Mouse (Mus musculus) ovary, postnatal 36 days (tissue): ENCODE results near the gene Nol9.

Experiments used
- DNase-seq: peaks from one replicate; pipeline ENCODE4 v3.0.0; 2022; ENCODE audit warnings: low spot score, mixed read lengths

The Nol9 gene

DNA sequence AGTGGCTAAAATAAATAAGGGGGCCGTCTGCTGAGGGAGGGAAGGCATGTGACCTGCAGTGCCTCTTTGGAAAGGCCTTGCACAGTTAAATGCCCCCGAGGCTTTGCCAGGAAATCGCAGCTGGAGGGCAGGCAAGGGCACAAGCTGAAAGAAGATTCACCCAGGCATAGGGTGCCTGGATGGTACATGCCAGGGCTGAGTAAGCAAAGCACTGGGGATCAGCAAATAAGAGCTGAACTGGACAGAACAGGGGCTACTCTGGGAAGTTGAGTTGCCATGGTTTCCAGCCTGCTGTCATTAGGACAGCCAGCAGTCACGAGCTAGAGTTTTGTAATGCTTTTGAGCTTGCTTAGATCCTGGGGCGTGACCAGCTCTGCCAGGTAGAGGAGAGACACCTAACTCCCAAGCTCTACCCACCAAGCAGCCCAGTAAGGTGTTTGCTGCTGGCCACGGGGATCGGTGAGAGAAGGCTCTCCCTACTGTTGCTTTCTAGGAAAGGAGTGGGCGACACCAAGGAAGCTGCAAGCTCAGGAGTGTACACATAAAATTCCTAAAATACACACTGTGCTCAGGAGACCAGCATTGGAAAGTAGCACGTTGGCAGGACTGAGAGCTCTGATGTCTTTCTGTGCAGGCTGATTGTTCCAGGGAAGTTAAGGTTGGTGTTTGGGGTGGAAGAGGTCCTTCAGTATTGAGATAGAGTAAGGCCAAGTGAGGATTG, 23.4 kb downstream of the Nol9 start:
- no peak for DNase-seq

DNA sequence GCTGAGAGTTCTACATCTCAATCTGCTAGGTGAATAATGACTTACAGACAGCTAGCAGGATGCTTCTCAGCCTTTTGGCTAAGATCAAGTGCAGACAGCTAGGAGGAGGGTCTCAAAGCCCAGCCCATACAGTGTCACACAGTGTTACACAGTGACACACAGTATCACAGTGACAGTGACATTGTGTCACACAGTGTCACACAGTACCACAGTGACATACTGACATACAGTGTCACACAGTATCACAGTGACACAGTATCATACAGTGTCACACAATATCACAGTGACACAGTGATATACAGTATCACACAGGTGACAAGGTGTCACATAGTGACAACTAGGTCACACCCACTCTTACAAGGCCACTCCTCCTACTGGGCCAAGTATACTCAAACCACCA, 28.2 kb downstream of the Nol9 start:
- DNase-seq, result no peak

DNA sequence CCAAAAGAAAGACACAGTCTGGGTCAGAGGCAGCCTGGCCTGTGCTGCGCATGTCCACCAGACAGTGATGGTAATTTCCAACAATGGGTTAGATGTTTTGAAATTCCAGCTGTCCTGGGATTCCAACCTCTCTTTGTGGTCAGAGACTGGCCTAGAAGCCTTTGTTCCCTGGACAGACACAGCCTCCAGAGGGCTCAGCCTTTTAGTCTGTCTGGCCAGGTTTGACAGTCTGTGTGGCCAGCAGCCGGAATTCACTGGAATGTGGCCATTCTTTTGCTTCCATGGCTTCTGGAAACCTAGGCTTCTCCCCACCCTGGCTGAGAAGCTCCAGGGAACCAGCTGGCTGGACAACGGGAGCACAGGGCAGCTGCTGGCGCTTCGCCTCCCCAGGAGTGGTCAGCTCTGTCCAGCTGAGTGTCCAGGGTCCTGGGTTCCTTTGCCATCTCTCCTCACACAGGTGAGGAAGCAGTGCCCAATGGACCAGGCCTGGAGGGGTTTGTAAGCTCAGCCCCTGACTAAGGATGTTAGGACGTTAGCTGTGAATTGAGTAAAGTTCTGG, 29.1 kb downstream of the Nol9 start:
- no peak for DNase-seq

DNA sequence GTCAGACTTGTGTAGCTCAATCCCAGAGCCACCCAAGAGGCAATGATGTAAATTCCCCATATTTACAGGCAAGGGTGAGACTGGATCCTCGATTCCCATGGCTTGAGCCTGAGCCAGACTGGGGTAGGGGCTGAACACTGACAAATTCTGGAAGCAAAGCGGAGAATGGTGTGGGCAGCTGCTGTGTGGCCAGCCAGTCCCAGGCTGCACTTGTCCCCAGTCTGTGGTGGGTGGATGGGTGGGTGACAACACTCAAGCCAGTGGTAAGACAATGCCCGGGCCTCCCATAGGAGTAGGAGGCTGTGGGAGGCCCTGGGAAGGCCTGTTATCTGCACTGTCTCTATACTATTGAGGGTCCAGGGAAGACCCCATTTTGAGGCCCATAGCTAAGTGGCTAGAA, 30.1 kb downstream of the Nol9 start:
- DNase-seq, result no peak

DNA sequence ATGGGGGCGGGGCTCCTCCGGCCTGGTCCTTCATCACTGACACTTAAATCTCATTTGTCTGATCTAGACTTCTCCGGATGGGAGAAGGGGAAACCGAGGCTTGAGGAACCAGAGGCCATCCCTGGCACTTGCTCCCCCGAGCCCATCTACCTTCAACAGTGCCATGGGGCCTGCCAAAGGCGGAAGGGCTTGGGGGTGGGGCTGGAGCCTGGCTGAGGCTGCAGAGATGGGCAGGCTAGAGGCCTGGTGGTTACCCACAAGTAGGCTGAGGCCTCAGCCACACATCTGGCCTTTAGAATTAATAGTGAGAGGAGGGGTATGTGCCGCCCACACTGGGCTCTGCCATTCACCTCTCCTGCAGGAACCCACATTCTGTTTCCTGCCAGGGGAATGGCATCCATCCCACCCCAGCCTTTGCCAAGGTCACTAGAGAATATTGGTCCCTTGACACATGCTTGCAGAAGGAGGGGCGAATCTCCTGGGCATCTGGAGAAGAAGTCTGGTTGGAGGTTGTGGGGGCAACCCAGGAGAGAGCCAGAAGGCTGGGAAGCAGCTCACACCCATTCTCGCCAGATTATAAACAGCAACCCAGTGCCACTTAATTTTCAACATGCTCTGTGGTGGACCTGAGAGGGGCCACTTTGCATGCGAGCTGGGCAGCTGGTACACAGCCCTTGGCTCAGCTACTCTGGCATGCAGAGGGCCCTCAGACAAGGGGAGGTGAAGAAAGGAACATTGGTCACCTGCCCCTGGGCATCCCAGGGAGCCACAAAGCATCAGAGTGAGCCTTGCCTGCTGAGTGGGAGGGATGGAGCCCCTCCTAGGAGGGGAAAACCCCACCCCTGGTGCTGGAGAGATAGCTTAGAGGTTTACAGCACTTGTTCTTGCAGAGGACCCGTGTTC, 31.6 kb downstream of the Nol9 start:
- no peak for DNase-seq

DNA sequence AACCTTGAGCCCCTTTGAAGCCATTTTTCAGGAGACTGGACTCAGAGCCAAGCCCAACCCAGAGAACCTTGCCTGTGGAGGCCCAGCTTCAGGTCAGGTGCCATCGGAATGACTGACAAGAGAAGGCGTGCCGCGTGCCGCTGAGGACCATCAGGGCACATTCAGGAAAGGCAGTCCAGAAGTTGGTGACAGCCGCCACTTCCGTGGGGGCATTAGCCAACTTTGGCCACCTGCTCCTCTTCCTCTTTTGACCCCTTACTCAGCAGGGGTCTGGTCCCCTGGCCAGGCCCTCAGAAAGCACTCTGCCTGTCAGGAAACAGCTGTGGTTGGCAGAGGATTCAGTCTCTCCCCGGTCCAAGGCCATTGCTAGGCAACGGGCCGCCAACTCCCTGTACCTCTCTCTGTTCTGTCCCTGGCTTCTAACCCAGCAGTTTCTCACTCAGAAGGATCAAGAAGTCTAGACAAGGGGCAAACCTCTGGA, 33.0 kb downstream of the Nol9 start, which contains the start of gene Plekhg5:
Gene Plekhg5 (plus strand): TSS at position 378 of the 481 bp plus-strand sequence.
- peak; percentile 67 for DNase-seq

DNA sequence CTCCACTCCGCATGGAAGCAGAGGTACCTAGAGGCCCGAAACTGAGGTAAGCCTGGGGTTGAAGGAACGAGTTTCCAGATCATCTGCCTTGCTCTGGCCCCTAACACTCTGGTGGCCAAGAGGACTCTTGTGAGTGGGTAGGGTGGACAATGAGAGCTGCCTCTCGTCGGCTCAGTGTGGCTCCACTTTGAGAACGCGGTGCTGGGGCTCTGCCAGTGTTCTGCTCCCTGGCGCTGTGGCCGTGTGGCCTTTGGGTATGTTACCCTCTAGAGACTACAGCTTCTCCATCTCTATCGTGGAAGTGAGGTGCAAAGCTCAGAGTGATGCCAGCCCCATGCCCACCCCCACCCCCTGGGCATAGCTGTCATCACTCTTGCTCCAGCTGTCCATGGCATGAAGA, 33.5 kb downstream of the Nol9 start:
- no peak for DNase-seq

DNA sequence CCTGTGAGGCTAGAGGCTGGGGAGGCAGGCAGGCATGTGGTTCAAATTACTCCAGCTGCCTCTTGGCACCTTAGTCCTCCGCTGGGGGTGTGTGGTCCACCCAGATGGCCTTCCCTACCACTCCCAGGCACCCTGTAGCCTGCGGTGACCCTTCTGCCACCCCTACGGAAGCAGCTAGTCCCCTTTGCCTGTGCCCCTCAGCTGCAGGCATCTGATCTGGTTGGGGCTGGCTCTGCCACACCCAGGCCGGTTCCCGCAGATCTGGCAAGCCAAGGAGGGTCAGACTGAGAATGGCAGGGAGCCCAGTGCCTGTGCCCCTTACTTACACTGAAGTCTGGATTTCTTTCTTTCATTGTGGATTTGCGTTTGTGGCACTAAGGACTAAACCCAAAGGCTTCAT, 34.6 kb downstream of the Nol9 start:
- no peak for DNase-seq

DNA sequence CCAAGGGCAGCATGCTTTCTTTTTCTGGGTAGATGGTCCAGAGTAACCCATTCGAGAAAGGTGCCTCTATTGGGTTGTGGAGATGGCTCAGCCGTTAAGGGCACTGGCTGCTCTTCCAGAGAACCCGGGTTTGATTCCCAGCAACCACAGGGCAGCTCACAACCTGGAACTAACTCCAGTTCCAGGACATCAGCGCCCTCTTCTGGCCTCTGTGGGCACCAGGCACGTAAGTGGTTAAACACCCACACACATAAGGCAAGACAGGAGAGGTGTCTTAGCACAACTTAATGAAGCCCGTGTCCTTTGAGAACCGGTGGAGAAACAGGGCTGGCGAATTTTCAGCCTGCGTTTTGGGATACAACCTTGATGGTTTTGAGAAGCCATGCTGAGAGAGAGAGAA, 35.4 kb downstream of the Nol9 start:
- no peak for DNase-seq

DNA sequence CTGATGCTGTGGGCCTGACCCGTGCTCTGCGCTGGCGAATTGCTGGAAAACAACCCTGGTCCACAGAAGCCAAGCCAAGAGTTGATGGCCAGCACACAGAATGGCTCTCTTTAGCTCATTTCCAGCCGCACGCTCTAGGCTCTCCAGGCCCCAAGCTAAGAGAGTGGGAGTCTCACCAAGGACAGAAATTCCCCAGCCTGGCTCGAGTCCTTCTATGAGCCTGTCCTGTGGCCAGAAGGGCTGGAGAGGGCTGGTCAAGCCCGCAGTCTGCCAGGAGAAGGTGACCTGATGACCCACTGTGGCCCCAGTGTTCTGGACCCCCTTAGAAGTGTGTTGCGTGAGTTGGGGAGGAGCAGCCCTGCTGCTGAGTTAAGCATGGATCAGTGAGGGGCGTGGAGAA, 38.1 kb downstream of the Nol9 start:
- DNase-seq, result no peak

DNA sequence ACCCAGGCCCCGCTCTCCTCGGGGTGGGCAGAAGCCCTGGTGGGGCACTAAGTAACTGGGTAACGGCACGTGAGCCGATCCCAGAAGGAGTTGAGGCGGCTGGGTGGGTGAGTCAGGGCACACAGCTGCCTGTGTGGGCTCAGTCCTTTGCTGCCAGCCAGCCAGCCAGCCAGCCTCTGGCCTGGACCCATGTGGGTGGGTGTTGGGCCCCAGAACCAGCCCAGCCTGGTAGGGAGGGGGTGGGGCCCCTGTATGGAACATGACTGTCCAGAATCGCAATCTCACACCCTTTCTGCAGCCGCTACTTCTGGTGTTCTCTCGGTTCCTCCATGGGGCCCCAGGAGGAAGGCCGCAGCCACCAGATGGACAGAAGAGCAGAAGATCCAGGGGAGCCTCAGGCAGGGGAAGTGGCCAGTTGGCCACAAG, 39.0 kb downstream of the Nol9 start:
- no peak for DNase-seq

DNA sequence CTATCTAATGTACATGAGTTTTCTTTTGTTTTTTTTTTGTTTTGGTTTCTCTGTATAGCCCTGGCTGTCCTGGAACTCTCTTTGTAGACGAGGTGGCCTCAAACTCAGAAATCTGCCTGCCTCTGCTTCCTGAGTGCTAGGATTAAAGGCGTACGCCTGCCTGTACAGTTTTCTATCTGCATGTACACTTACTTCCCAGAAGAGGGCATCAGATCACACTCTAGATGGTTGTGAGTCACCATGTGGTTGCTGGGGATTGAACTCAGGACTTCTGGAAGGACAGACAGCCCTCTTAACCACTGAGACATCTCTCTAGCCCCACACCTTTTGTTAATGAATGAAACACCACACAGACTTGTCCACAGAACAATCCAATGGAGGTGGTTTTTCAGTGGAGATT, 40.1 kb downstream of the Nol9 start:
- DNase-seq, result no peak

DNA sequence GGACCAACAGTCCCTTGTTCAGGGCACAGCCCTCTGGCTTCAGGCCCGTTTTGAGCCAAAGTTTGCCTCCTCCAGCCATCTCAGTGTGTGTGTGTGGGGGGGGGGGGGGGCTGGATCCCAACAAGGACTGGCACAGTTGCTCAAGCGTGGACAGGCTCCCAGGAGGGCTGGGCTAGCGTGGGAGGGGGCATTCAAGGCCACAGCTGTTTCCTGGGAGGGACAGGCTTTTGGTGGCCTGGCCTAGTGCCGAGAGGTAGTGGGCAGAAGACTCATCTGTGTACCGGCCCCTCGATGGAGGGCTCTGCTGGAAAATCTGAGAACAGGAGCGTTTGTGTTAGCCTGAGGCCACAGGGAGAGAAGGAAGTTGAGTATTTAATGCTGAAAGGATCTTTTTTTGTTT, 40.8 kb downstream of the Nol9 start:
- DNase-seq, result no peak

DNA sequence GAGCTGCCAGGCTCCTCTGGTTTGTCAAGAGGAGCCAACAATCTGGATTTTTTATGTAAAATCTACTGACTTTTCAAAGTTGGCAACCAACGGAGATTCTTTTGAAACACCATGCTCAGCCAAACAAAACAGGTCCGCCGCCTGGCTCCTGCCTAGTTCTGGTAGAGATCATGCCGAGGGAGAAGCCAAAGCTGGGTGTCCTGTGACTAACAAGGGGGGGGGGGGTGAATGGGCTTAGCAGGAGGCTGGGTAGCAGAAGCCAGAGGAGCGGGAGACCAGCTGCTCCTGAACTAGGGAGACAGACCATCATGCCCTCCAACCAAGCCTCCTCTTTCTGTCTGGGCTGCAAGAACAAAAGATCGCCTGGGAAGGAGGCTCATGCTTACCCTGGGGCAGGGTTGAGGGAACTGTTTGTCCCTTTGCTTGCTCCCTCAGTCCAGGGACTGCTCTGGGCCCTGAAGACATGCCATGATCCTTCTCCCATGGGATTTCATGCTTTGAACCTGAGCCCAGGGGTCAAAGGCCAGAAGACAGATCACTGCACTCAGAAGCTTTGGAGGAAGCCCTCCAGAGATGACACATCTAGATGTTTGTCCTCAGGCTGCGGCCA, 44.6 kb downstream of the Nol9 start:
- DNase-seq, result no peak

DNA sequence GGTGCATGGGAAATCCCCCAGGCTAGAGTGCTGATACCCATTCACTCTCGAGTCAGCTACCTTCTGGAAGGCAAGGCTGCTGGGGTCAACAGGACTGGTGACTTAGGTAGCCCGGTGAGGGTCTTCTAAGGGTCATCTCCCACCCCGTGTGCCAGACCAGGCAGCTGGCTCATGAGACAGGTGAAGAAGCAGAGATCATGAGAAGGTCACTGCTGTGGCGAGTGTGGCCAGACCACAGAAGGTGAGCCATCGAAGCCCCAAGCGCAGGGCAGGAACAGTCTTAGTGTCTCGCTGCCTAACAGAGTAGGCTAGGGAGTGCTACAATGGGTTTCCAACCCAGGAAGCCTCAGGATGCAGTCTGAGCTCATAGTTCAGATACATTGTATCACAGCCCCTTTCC, 45.5 kb downstream of the Nol9 start:
- no peak for DNase-seq

DNA sequence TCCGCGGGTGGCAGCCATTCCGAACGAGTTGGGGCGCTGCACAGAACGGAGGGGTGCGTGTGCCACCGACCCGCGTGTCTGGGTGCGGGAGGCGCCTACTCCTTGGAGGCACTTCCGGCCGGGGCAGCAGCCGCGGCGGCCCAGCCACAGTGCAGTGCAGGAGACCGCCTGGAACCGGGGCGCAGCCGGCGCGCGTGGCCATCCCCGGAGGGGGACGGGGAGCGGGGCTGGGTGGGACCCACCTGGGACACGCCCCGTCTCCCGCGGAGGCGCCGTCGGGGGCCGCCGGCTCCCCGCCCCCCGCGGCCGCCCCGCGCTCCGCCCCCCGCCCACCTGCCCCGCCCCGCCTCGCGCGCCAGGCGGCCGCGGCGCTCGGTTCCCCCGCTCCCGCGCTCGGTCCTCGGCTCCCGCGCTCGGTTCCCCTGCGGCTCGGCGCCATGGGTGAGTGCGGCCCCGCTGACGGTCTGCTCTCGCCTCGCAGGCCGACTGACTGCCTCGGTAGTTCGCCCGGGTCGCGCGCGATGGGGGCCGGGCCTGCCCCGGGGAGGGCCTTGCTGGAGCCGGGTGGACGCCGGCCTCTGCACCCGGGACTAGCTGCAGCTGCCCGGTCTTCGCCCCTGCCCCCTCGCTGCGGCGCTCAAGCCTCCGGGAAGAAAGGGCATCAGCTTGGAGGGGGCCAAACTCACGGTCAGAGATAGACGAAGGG, 47.5 kb downstream of the Nol9 start:
- peak; percentile 77 for DNase-seq

DNA sequence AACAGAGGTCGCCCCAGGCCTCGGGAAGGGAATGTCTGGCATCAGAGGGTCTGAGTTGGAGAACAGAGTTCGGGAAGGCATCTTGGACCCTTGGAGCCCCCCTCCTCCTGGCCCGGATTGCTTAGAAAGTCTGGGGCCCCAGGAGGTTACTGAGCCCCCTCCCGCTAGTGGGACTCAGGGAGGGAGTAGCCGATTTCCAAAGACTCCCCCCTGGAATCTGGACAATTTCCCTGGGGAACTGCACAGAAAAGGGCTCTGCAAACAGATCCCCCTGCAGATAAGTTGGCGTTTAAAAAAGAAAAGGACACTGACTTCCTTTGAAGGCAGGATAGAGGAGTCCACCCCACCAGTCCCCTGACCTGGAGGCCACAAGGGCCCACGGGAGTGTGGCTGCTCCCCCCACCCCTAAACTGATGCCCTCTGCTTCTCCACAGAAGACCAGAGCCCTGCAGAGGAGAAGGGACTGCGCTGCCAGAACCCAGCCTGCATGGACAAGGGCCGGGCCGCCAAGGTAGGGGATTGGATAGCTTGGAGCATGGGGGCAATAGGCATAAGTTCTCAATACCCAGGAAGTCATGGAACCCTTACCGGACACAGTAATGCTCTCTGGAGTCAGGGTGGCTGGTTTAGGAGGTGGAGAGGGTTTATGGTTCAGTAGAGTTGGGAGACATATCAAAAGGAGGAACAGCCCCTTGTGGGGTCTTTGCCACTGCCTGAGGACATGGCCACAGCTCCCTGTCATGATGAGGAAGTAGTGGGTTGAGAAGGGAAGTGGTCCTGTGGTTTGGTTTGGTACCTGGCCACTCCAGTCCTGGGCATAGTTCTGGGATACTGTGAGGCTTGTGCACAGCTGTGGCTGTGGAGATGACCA, 48.3 kb downstream of the Nol9 start:
- no peak for DNase-seq

DNA sequence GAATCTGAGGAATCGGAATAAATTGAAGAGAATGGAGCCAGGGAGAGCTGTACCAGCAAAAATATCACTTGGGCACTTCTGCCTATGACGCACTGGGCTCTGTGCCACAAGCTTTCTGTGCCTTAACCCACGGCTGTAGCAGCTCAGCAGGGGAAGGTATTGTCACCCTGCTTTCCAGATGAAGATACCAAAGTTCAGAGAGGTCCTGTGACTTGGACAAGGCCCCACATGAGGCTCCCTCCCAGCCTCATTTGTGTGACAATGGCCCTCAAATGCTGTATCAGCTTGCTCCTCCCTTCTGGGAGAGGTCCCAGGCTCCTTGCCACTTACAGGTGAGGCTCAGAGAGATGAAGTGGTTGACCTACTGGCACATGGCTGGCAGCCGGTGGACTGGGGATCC, 49.0 kb downstream of the Nol9 start:
- DNase-seq, result no peak

DNA sequence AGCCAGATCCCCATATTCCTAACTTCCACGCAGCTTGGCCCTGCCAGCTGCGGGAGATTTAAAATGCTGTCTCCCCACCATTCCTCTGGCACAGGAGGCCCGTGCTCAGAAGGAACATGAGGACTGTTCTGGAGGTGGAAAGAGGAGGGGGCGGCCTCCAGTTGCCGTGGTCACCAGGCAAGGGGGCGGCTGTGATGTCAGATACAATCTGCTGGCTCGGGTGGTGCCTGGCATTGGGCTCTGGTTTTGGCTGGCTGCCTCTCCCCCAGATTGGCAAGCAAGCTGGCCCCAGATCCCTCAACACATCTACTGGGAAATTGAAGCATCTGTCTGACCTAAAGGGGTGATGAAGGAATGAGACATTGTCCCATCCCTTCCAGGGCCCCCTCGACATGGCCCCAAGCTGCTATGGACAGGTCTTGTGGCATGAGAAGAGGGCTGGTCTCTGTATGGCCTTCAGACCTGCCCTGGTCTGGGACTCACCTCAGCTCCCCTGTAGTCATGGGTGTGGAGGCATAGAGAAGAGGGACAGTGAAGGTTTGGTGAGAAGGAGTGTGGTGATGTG, 49.5 kb downstream of the Nol9 start:
- DNase-seq, result no peak

DNA sequence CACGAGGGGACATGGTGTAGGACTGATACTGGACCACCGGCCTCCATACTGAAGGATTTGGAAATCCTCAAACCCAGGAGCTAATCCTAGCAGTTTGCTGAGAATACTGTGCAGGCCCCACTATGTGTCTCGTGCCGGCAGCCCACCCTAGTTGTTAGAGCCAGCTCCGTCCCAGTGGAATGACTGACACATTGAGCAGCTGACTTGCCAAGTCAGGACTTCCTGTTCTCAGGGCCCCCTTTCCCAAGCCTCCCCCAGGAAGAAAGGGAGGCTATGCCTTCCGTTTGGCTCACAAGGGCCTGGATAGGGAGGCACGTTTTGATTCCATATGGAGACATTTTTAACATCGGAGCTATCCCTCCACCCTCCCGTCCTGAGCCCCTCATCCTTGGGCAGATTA, 51.1 kb downstream of the Nol9 start:
- no peak for DNase-seq
